Mouse (Mus musculus) heart, embryonic 14.5 days (tissue): ENCODE results near the gene Crybb1. TPM values are rescaled to one million over a fixed set of nuclear protein-coding genes. Genes with fewer than 3 reads are reported as not detected.

ENCODE experiments used
- ATAC-seq: fragments of 200-750 bp; cut with Nextera tagmentation; 2 replicates; pipeline ENCODE4 v1.8.0; 2017; ENCODE audit warnings: low read depth, moderate TSS enrichment; ENCODE audit not compliant: insufficient number of reproducible peaks, insufficient read depth, low FRiP score
- H3K27ac ChIP-seq, 2 experiments: fragments of 200-500 bp in 1 of 2; fragments of 300-500 bp in 1 of 2; sonication (generic) in 1 of 2; replicated peaks in 1 of 2; 2 replicates each; pipeline ENCODE4 v1.5.1; 2012 to 2014; ENCODE audit warnings: low read depth in 2 of 2, low read length in 2 of 2, control low read depth in 1 of 2, mild to moderate bottlenecking in 1 of 2, mixed read lengths in 1 of 2; ENCODE audit not compliant: control insufficient read depth in 1 of 2, insufficient read depth in 1 of 2
- H3K27me3 ChIP-seq: fragments of 300-500 bp; sonication (generic); 2 replicates; pipeline ENCODE4 v1.6.1; 2014; ENCODE audit warnings: mild to moderate bottlenecking, low read length, control low read depth; ENCODE audit not compliant: control insufficient read depth, insufficient read depth
- H3K36me3 ChIP-seq: fragments of 300-500 bp; sonication (generic); 2 replicates; pipeline ENCODE4 v1.6.1; 2014; ENCODE audit warnings: mild to moderate bottlenecking, control low read depth, low read length, mixed read lengths; ENCODE audit not compliant: control insufficient read depth, insufficient read depth
- H3K4me1 ChIP-seq, 2 experiments: fragments of 200-500 bp in 1 of 2; fragments of 300-500 bp in 1 of 2; sonication (generic) in 1 of 2; 2 replicates each; pipeline ENCODE4 v1.6.1; 2012 to 2014; ENCODE audit warnings: low read length in 2 of 2, control low read depth in 1 of 2, mixed read lengths in 1 of 2; ENCODE audit not compliant: control insufficient read depth in 2 of 2, insufficient read depth in 2 of 2
- H3K4me2 ChIP-seq: fragments of 300-500 bp; sonication (generic); 2 replicates; pipeline ENCODE4 v1.6.1; 2014; ENCODE audit warnings: mild to moderate bottlenecking, low read length
- H3K4me3 ChIP-seq, 2 experiments: fragments of 200-500 bp in 1 of 2; fragments of 300-500 bp in 1 of 2; sonication (generic) in 1 of 2; 2 replicates each; pipeline ENCODE4 v1.5.1; 2012 to 2014; ENCODE audit warnings: low read length in 2 of 2, mild to moderate bottlenecking in 2 of 2, control low read depth in 1 of 2, low read depth in 1 of 2, moderate library complexity in 1 of 2; ENCODE audit not compliant: control insufficient read depth in 1 of 2, insufficient read depth in 1 of 2
- H3K9ac ChIP-seq: fragments of 300-500 bp; sonication (generic); 2 replicates; pipeline ENCODE4 v1.6.1; 2014; ENCODE audit warnings: mild to moderate bottlenecking, low read length
- H3K9me3 ChIP-seq: fragments of 300-500 bp; sonication (generic); 2 replicates; pipeline ENCODE4 v1.6.1; 2016; ENCODE audit warnings: low read length, control low read depth; ENCODE audit not compliant: control insufficient read depth
- WGBS: fragments of 180-500 bp; shearing (Covaris S2); extraction: QIAGEN DNeasy Blood & Tissue Kit; methylation state at CpG from one replicate; pipeline ENCODE4 v1.1.7; 2014; 5-methylcytosine and 5-hydroxymethylcytosine counted together
- polyA plus RNA-seq: library from polyadenylated mRNA; unstranded; fragments of >200 nt; fragmentation: Nextera tagmentation; extraction: Ambion mirVana; gene quantifications from 2 replicates; pipeline ENCODE4 v1.2.1, GENCODE M21; 2014

Crybb1 gene
- polyA plus RNA-seq, 1 experiment from 2014 or later: 1.0 TPM

DNA sequence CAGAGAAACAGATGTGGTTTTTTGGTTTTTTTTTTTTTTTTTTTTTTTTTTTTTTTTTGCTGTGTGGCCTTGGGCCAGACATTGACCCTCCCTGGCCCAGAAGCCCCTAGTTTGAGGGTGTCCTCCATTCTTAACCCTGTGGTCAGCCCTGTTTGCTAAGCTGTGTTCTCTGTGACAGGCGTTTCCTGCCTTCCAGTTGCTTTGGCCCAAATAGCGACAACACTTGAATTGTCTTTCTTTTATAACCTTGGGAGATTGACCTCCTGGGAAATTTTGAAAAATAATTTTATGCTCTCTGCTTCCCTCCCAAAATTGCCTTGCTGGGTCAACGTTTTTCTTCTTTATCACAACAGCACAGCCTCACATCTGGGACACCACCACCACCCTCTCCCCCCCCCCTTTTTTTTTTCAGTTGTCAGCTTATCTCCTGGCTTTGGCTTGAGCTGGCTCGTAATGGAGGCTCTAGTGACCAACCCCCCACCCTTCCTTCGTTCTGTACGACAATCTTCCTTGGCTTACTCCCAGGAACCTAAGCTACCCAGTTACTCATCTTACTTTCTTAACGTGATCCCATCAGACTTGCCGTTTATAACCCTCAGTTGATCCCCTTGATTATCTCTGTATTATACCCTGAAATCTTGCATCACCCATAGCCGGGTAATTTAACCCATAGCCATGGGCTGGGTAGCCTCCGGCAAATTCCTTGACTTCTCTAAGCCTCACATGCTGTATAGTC lies 11.9 kb upstream of the Crybb1 start:
- no peak for ATAC-seq
- Histone ChIP-seq H3K27me3 (peaks cover 9% of the 10 kb centered on the region), H3K4me3 (no peak overlapping the region), H3K4me2 (no peak overlapping the region), H3K9me3 (no peaks in the 10 kb centered on the region), H3K9ac (no peak overlapping the region), H3K4me1 (peaks cover 2 to 11% of the 10 kb centered on the region in 2 experiments; a peak in 2 of 4 replicates), H3K36me3 (no peaks in the 10 kb centered on the region), H3K27ac (no peak overlapping the region)
- 40% methylated on average over 10 of the region's 10 CpGs for WGBS

DNA sequence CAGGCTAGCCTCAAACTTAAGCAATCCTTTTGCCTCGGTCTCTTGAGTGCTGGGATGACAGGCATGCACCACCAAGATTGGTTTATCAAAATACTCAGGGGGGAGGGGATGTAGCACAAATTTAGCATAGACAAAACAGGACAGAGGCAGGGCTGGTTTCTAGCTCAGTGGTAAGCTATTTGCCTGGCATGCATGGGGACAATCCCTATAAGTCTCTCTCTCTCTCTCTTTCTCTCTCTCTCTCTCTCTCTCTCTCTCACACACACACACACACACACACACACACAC lies 11.4 kb upstream of the Crybb1 start:
- 35% methylated on average over 1 of the region's 1 CpGs for WGBS
- Histone ChIP-seq H3K4me2 (no peak overlapping the region), H3K27me3 (peaks cover 9% of the 10 kb centered on the region), H3K36me3 (no peaks in the 10 kb centered on the region), H3K9me3 (no peaks in the 10 kb centered on the region), H3K4me3 (no peak overlapping the region), H3K4me1 (peaks cover 2 to 11% of the 10 kb centered on the region in 2 experiments; a peak in 2 of 4 replicates), H3K9ac (no peak overlapping the region), H3K27ac (no peak overlapping the region)
- no peak for ATAC-seq

DNA sequence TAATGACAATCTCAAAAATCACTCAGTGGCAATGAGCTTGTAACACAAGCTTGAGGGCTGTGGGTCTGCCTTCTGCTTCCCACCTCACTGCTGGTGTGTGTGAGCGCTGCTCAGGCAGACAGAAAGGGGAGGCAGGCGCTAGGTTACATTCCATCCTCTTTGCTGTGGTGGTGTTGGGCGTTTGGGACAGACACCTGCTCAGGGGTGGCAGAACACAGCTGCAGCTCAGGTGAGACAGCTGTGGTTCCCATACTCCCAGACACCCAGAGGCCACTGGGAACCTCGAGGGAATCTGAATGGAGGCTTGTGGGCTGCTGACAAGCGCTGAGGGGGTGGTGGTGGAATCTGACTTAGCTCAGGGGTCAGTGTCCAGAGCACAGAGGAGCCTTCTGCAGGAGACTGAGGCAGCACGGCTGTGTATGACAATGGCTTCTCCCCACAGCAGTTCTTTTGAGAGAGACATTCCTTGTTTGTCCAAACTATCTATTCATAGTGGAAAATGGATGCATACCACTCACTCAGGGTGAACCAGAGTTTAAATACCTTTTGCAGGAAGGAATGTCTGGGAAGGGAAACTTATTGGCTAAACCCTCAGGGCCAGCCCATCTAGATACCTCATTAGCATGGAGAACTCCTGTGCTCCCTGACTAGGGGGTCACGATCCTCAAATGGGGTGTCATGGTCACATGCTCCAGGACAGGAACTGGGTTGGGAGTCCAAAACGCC lies 10.6 kb upstream of the Crybb1 start:
- H3K27me3 ChIP-seq: peaks cover 9% of the 10 kb centered on the region
- no peak for ATAC-seq
- H3K9me3 ChIP-seq: no peaks in the 10 kb centered on the region
- no peak overlapping the region for H3K4me2 ChIP-seq
- no peaks in the 10 kb centered on the region for H3K36me3 ChIP-seq
- H3K4me3 ChIP-seq: no peak overlapping the region
- 42% methylated on average over 8 of the region's 8 CpGs for WGBS
- H3K27ac ChIP-seq: no peak overlapping the region
- H3K4me1 ChIP-seq: peaks cover 2 to 11% of the 10 kb centered on the region in 2 experiments; a peak in 2 of 4 replicates
- H3K9ac ChIP-seq: no peak overlapping the region

DNA sequence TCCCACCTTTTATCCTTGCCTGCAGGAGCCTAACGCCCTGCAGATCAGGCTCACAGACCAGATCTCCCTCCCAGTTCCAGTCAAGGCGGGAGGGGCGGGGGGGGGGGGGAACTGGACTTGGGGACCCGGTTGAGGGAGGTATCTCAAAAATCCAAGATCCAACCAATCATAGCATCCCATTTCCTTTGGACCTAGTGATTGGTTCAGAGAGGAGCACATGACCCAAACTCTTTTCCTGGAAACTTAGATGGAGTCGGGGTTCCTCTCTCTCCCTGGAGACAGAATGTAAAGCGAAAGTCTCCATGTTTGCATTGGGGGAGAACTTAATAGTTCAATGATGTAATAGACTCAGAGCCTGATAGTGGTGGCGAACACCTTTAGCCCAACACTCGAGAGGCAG lies 8.2 kb upstream of the Crybb1 start:
- 47% methylated on average over 8 of the region's 8 CpGs for WGBS
- H3K4me3 ChIP-seq: no peak overlapping the region
- no peak overlapping the region for H3K4me2 ChIP-seq
- H3K36me3 ChIP-seq: no peaks in the 10 kb centered on the region
- H3K9ac ChIP-seq: no peak overlapping the region
- no peak for ATAC-seq
- peaks cover 2 to 17% of the 10 kb centered on the region in 2 experiments; a peak in 3 of 4 replicates for H3K4me1 ChIP-seq
- H3K27ac ChIP-seq: no peak overlapping the region
- H3K9me3 ChIP-seq: no peaks in the 10 kb centered on the region
- peaks cover 9% of the 10 kb centered on the region for H3K27me3 ChIP-seq

DNA sequence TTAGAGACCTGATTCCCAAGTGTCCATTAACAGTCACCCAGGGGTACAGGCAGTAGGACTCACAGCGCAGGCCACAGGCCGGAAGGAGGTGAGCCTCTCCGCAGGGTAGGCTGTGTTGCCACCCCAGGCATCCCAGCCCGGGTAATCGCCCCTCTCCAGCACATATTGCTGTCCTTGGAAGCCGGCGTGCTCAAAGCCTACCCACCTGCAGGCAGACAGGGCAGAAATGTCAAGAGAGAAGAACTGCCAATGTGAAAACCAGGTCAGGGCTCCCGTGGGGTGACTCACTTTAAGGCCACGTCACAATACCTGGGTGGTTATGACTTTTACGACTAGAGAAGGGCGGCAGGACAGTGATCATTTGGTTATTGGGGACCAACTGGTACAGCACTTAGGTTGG lies 6.5 kb upstream of the Crybb1 start:
- Histone ChIP-seq H3K4me2 (no peak overlapping the region), H3K36me3 (no peaks in the 10 kb centered on the region), H3K27me3 (peaks cover 9% of the 10 kb centered on the region), H3K4me3 (no peak overlapping the region), H3K27ac (no peak overlapping the region), H3K4me1 (peaks cover 6 to 17% of the 10 kb centered on the region in 2 experiments), H3K9me3 (no peaks in the 10 kb centered on the region), H3K9ac (no peak overlapping the region)
- no peak for ATAC-seq
- WGBS: 86% methylated on average over 11 of the region's 11 CpGs

DNA sequence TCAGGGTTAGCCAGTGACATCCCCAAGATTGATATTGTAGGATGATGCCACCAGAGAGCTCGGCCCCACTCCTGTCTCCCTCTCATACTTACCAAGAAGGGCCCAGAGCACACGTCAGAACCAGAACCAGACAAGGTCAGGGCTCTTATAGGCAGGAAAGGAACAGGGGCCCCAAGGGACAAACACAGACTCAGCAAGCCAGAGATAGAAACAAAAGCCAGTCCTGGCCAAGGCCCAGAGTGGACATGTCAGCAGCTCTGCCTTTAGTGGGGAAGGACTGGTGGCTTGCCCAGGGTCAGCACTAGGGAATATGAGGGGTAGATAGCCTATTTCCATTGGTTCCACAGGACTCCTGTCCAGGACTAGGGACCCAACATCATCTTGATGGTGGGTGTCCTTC lies 3.2 kb upstream of the Crybb1 start, which contains the start of gene Cryba4:
TSS of gene Cryba4 (minus strand) at position 119 of the 400 bp plus-strand sequence.
- Histone ChIP-seq H3K9me3 (no peaks in the 10 kb centered on the region), H3K27me3 (peaks cover 7% of the 10 kb centered on the region), H3K27ac (0 out of 4 replicates have a peak within 1 kb of the TSS, but pooled peaks of 1 of the 2 experiments have one; percentile 1), H3K9ac (no peak within 1 kb of the TSS), H3K4me3 (no peak within 1 kb of the TSS), H3K4me2 (no peak within 1 kb of the TSS), H3K4me1 (peaks cover 14 to 26% of the 10 kb centered on the region in 2 experiments), H3K36me3 (no peaks in the 10 kb centered on the region)
- 32% methylated on average over 2 of the region's 2 CpGs for WGBS
- no peak for ATAC-seq

DNA sequence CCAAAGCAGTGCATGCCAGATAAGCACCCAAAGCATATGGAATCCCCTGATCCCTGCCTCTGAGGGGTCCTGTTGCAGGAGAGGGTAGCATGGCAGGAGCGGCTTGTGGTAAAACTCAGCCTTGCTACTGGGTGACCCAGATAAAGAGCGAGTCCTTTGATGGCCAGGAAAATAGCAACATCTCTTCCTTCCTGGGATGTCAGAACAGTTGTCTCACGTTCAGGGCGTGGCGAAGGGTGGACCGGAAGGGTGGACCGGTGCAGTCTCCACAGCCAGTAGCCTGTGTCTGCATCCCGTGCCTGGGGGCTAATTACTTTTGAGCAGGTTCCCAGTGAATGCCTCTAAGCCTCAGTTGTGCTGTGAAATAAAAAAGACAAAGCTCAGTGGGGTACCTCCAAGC lies 2.4 kb upstream of the Crybb1 start:
- H3K4me2 ChIP-seq: no peak overlapping the region
- H3K9me3 ChIP-seq: no peaks in the 10 kb centered on the region
- no peak overlapping the region for H3K9ac ChIP-seq
- peaks cover 14 to 26% of the 10 kb centered on the region in 2 experiments for H3K4me1 ChIP-seq
- no peak overlapping the region for H3K27ac ChIP-seq
- H3K4me3 ChIP-seq: no peak overlapping the region
- no peaks in the 10 kb centered on the region for H3K36me3 ChIP-seq
- ATAC-seq: no peak
- peaks cover 4% of the 10 kb centered on the region; the same call in 1 of the 2 replicates for H3K27me3 ChIP-seq
- WGBS: 53% methylated on average over 8 of the region's 8 CpGs
